In genomic region chr7:16399098-16399819, GRCm38 (mm10) we compare ENCODE assay signal across 8 mouse cellular contexts. TPM values are rescaled to one million over a fixed set of nuclear protein-coding genes. Genes with fewer than 3 reads are reported as not detected.
DNase-seq lines count a peak whose midpoint lies in the region; ATAC-seq and TF ChIP-seq lines count a peak whose summit lies in the region.

No protein-coding gene starts in this region.

- H3K27ac ChIP-seq in gastrocnemius, adult 2 months, result peak overlapping the region; percentile 100
- H3K27ac ChIP-seq in hindbrain, embryonic 16.5 days (ENCODE audit: low read depth, low read length), result peak overlapping the region; percentile 100
- peak overlapping the region; percentile 100 for H3K27ac ChIP-seq in left cerebral cortex, adult 2 months

- intact Hi-C loops in gastrocnemius, adult 2 months (cut with DNase I), result loop anchor here (5.0 kb wide), 1 partner anchor 218 kb away; no protein-coding TSS in a partner anchor
- intact Hi-C loops in left cerebral cortex, adult 2 months (cut with DNase I), result no loop called here

- peak overlapping the region; percentile 57 for H3K4me2 ChIP-seq in hindbrain, embryonic 16.5 days (ENCODE audit: low read length)

- no peaks in the 10 kb centered on the region for H3K9me3 ChIP-seq in hindbrain, embryonic 16.5 days (ENCODE audit: control insufficient read depth, low read length)

- H3K4me1 ChIP-seq in hindbrain, embryonic 16.5 days (ENCODE audit: control insufficient read depth, insufficient read depth, low read depth, low read length), result peaks cover 15% of the 10 kb centered on the region

- H3K36me3 ChIP-seq in hindbrain, embryonic 16.5 days (ENCODE audit: control insufficient read depth, insufficient read depth, low read length), result no peaks in the 10 kb centered on the region

- DNase-seq in ZHBTc4 (ENCODE audit: low read depth, low spot score), result peak; percentile 95
- peak; percentile 48 to 82 for DNase-seq in cerebellum, postnatal 4 days (ENCODE audit: low spot score in 2 of 2)
- peak; percentile 93 for DNase-seq in gastrocnemius, adult 2 months
- peak; percentile 88 to 91 for DNase-seq in left cerebral cortex, adult 2 months (ENCODE audit: extremely low spot score in 1 of 2, low spot score in 2 of 2)
- peak; percentile 93 for DNase-seq in right cerebral cortex, adult 18-20 months
- DNase-seq in urinary bladder, adult 2 months (ENCODE audit: low spot score), result peak; percentile 84

- H3K9ac ChIP-seq in hindbrain, embryonic 16.5 days (ENCODE audit: low read depth, low read length), result peak overlapping the region; percentile 68

- no peaks in the 10 kb centered on the region for H3K27me3 ChIP-seq in hindbrain, embryonic 16.5 days (replicated peaks; ENCODE audit: control insufficient read depth, insufficient read depth, low read length)

- TF ChIP-seq CTCF in gastrocnemius, adult 2 months (IDR thresholded peaks at IDR 0.05), result no peak
- TF ChIP-seq CTCF in left cerebral cortex, adult 2 months (IDR thresholded peaks at IDR 0.05), result no peak

- WGBS in hindbrain, embryonic 16.5 days, result under 1% methylated on average over 31 of the region's 31 CpGs

- peak overlapping the region; percentile 100 for H3K4me3 ChIP-seq in gastrocnemius, adult 2 months
- peak overlapping the region; percentile 55 for H3K4me3 ChIP-seq in hindbrain, embryonic 16.5 days (ENCODE audit: low read length)
- H3K4me3 ChIP-seq in left cerebral cortex, adult 2 months, result peak overlapping the region; percentile 98

- ATAC-seq in hindbrain, embryonic 16.5 days, result peak; percentile 71
- peak; percentile 53 for ATAC-seq in megakaryocyte, adult 5-6 weeks (ENCODE audit: poor library complexity, severe bottlenecking)

RNA-seq across cellular contexts. Expression of gene Zc3h4, which starts 1.5 kb away (rescaled TPM):
- total RNA-seq in gastrocnemius, adult 2 months (2021), result 10 to 100 TPM; 29.9 to 32.0 TPM
- 11.7 and 13.4 TPM in 2 replicates for polyA plus RNA-seq in hindbrain, embryonic 16.5 days (2015; fragmentation: Nextera tagmentation; extraction: Ambion mirVana)
- 10 to 100 TPM; 58.3 to 58.7 TPM for total RNA-seq in left cerebral cortex, adult 2 months (2021)
- 25.3 and 28.0 TPM in 2 replicates for total RNA-seq in megakaryocyte, adult 5-6 weeks (2015)
- 20.6 and 34.0 TPM in 2 replicates for total RNA-seq in megakaryocyte, adult 5-6 weeks (2017)
- polyA plus RNA-seq in urinary bladder, adult 2 months (2012; rRNA removed), result 23.2 and 29.9 TPM in 2 replicates

RNA-seq across cellular contexts. Expression of gene Sae1, which starts 11.7 kb away (rescaled TPM):
- 10 to 100 TPM; 21.6 to 34.8 TPM for total RNA-seq in gastrocnemius, adult 2 months (2021)
- polyA plus RNA-seq in hindbrain, embryonic 16.5 days (2015; fragmentation: Nextera tagmentation; extraction: Ambion mirVana), result 267 and 272 TPM in 2 replicates
- total RNA-seq in left cerebral cortex, adult 2 months (2021), result 100 to 1,000 TPM; 100 to 105 TPM
- total RNA-seq in megakaryocyte, adult 5-6 weeks (2015), result 49.1 and 55.1 TPM in 2 replicates
- total RNA-seq in megakaryocyte, adult 5-6 weeks (2017), result 267 and 278 TPM in 2 replicates
- 82.4 and 93.7 TPM in 2 replicates for polyA plus RNA-seq in urinary bladder, adult 2 months (2012; rRNA removed)

RNA-seq across cellular contexts. Expression of gene Tmem160, which starts 53.3 kb away (rescaled TPM):
- total RNA-seq in gastrocnemius, adult 2 months (2021), result 10 to 100 TPM; 49.2 to 50.0 TPM
- polyA plus RNA-seq in hindbrain, embryonic 16.5 days (2015; fragmentation: Nextera tagmentation; extraction: Ambion mirVana), result 77.0 and 86.9 TPM in 2 replicates
- total RNA-seq in left cerebral cortex, adult 2 months (2021), result 10 to 100 TPM; 68.0 to 69.0 TPM
- 24.2 and 33.1 TPM in 2 replicates for total RNA-seq in megakaryocyte, adult 5-6 weeks (2015)
- 10.7 and 12.8 TPM in 2 replicates for total RNA-seq in megakaryocyte, adult 5-6 weeks (2017)
- polyA plus RNA-seq in urinary bladder, adult 2 months (2012; rRNA removed), result 59.4 and 67.6 TPM in 2 replicates

Comparison
In these comparisons a context has a peak if more than half of its experiments do, and no peak if none do; other contexts are left out.
1. Peak in every context shown above with its lines: DNase-seq, ATAC-seq, H3K4me3 ChIP-seq and H3K27ac ChIP-seq.